9 mouse cellular contexts compared by ENCODE assay signal in the genomic region with DNA sequence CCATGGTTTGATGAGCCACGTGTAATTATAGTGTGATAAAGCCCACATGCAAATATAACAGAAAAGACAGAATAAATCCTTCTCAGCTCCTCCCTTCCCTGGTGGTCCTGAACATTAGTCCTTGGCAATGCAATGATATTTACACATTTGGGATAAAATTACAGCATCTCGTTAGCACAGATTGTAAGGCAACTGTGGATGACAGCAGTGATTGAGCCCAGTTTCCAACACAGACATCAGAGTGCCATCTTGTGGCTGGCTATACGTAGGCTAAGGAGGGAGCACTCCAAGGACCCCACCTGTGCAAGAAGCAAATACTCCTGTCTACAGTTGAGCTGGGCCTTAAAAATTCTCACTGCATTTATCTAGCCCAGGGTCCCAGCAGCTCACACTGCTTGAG.
DNase-seq lines count a peak whose midpoint lies in the region; TF ChIP-seq lines count a peak whose summit lies in the region.
"Had no signal": no experiment of that assay in that cellular context is flagged by ENCODE, and none has a peak within 500 bp of the region (broad histone marks: within the 10 kb centered on the region; RNA-seq: fewer than 3 reads in every experiment).

No protein-coding gene starts in this region.

- DNase-seq in gastrocnemius, adult 2 months: no peak
- no peak for DNase-seq in gastrocnemius, postnatal 25 days
- peak; percentile 6 for DNase-seq in 416B (ENCODE audit: low read depth)
- peak; percentile 19 for DNase-seq in embryo, embryonic 10.5 days (ENCODE audit: low spot score)
- peak; percentile 14 for DNase-seq in left cerebral cortex, adult 11 months (ENCODE audit: low spot score)
- no peak for DNase-seq in adrenal gland, adult (ENCODE audit: inconsistent age in 2 of 2, low spot score in 1 of 2)
- DNase-seq in ovary, postnatal 36 days (ENCODE audit: low spot score): no peak
- DNase-seq in urinary bladder, postnatal 4 days (ENCODE audit: low spot score in 2 of 2): no peak

- intact Hi-C loops in gastrocnemius, adult 2 months (cut with DNase I): no loop called here

- peak; percentile 23; the same call in 1 of the 2 replicates for TF ChIP-seq CTCF in gastrocnemius, adult 2 months (IDR thresholded peaks at IDR 0.05)

- H3K4me3 ChIP-seq in gastrocnemius, adult 2 months: no peak overlapping the region
- H3K4me3 ChIP-seq: heart, embryonic 13.5 days had no signal

- H3K27ac ChIP-seq in gastrocnemius, adult 2 months: no peak overlapping the region
- H3K27ac ChIP-seq: heart, embryonic 13.5 days had no signal

Comparison
In these comparisons a context has a peak if more than half of its experiments do, and no peak if none do; other contexts are left out.
1. DNase-seq: peak in 416B (single experiment), embryo, embryonic 10.5 days (single experiment) and left cerebral cortex, adult 11 months (single experiment); none in gastrocnemius, adult 2 months (single experiment), gastrocnemius, postnatal 25 days (single experiment), adrenal gland, adult (0 of 2), ovary, postnatal 36 days (single experiment) and urinary bladder, postnatal 4 days (0 of 2).